Mouse (Mus musculus) retina, postnatal 1 day (tissue): ENCODE measurements around the gene Gm11127.
"Not testable (repeated sequence)": the region's sequence is repeated elsewhere in the genome, so short reads cannot be mapped to it uniquely, and the experiment has no call there.

Experiments used
- DNase-seq: peaks from one replicate; pipeline ENCODE4 v3.0.0-alpha.2; 2012

Gene Gm11127

DNA sequence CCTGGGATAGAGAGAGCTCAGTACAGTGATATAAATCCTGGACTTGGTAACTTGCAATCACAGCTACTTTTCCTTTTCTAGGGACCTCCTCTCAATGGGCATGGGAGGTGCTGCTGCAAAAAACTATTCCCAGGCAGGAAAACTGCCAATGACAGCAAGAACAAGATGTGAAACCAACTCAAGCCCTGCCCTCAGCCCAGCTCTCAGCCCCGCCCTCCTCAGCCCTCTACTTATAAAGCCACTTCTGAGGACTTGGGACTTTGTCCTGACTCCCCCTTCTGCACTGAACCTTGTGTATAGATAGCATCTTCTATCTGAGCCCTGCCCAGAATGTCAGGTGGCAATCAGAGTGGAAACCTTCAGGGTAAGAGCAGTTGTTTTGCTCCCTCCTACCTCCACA, at the start of gene Gm11127:
TSS of gene Gm11127 (minus strand) at position 10 of the 400 bp plus-strand sequence.
- DNase-seq = not testable (repeated sequence)

DNA sequence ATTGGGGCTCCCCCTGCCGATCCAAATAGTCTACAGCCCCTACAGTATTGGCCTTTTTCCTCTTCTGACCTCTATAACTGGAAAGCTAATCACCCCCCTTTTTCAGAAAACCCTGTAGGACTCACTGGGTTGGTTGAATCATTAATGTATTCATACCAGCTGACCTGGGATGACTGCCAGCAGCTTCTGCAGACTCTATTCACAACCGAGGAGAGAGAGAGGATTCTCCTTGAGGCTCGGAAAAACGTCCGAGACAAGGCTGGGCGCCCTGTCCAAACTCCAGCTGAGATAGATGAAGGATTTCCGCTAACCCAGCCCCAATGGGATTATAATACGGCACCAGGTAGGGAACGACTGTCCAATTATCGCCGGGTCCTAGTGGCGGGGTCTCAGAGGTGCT, 43.9 kb upstream of the Gm11127 start:
- DNase-seq = not testable (repeated sequence)

DNA sequence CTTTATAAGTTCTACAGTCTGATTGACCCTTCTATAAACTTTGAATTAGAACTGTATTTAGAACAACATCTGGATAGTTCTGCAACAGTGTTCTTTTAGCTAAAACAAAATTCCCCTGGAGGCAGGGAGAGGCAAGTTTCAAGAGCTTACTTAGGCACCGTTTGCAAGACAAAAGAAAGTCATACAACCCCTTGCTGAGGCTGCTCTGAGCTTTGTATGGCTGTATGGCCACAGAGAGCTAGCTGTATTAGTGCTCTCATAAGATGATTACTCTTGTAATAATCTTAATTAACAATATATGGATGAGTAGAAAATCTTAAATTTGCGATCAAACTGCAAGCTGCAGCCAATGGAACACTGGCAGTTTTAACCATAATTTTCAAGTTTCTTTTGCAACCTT, 41.4 kb upstream of the Gm11127 start:
- not testable (repeated sequence) for DNase-seq

DNA sequence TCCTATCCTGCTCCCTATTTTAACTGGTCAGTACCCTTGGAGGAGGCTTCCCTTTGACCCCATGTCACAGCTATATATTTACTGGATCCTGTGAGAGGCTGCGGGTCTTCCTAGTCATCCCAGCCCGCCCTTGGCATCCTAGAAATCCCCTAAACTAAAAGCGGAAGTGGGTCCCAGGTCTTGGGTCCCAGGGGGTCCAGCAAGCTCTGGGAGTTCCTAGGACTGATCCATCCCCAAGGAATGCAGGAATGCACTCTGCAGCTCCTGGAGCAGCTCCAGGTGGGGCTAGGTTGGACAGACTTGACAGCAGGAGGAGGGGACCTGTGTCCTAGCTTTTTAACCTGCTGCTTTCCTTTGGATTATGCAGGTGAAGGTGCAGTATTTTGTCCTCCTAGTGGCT, 35.8 kb upstream of the Gm11127 start:
- no peak for DNase-seq

DNA sequence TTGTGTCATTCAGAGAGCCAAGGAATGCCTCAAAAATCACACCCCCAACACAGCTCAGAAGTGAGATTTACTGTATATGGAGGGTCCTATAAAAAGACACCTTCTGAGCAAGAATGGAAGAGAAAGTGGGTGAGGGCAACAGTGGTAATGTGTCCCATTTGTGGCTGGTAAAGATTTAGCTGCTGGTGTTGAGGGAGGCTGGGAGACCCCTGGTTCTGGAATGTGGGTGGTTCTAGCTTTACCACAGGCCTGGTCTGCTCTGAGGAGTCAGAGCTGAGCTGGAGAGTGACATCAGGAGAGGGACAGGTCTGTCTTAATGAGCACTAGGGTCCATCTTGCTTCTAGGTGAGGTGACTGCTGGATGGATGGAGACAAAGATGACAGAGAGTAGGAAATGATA, 34.3 kb upstream of the Gm11127 start:
- not testable (repeated sequence) for DNase-seq

DNA sequence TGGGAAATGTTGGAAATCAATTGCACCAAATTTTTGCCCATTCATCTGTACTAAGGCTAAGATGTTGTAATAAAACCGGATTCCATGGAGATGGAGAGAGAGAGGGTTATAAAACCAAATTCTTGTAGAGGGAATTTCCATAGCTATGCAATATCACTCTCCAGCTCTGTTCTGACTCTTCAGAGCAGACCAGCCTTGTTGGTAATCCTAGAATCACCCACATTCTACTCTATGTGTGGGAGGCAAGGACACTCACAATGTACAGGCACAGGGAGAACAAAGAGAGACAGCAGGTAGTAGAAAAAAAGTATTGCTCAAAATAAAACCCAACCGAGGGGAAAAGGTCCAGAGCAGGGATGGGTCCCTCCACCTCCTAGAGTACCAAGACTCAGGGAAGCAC, 33.8 kb upstream of the Gm11127 start:
- not testable (repeated sequence) for DNase-seq

DNA sequence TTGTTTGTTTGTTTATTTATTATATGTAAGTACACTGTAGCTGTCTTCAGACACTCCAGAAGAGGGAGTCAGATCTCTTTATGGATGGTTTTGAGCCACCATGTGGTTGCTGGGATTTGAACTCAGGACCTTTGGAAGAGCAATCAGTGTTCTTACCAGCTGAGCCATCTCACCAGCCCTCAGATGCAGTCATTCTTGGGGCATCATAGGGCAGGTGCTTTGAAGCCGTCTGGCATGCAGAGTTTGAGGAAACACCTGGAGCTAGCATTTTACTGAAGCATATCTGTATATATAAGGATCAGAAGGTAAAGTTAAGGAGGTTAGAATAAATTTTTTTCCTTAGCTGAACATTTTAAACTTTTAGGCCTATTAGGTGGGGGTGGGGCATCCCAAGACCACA, 27.8 kb upstream of the Gm11127 start:
- DNase-seq = not testable (repeated sequence)

DNA sequence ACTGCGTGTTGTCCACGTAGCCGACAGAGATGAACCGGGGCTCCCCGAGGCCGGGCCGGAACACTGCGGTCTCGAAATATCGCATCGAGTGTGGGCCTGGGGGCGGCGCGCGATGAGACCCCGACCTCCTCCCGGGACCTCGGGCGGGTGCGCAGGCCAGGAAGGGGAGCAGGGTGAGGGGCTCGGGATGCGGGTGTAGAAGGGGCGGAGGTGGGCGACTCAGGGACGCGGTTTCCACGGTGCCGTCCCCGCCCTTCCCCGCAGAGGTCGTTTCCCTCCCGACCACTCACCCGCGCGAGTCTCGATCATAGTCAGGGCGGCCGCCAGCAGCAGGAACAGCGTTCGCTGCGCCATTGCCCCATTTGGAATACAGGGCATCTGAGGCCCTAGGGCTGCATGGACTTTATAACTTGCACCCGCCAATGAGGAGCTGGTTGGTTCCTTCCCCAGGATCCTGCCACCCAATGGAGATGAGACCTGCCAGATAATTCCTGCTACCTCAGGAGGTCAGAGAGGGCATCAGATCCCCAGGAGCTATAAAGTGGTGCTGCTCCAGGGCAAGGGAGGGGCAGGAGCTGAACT, 25.8 kb upstream of the Gm11127 start:
- DNase-seq = peak; percentile 35

DNA sequence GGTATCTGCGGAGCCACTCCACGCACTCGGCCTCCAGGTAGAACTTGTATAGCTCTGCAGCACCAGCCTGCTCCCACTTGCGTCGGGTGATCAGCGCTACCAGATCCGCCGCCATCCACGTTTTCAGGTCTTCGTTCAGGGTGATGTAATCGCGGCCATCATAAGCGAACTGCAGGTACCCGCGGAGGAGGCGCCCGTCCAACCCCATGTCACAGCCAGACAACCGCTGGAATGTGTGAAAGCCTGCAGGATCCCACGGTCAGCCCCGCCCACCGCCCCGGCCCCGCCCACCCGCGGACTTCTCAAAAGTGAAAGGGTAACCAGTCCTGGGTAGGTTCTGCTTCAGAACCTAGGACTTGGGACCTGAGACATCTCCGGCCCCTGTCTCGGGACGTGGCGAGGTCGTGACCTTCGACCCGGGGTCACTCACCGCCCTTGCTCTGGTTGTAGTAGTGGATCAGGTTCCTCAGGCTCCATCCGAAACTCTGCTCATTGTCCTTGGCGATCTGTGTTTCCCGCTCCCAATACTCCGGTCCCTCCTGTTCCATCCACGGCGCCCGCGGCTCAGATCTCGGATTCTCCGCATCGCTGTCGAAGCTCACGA, 25.2 kb upstream of the Gm11127 start:
- peak; percentile 59 for DNase-seq

DNA sequence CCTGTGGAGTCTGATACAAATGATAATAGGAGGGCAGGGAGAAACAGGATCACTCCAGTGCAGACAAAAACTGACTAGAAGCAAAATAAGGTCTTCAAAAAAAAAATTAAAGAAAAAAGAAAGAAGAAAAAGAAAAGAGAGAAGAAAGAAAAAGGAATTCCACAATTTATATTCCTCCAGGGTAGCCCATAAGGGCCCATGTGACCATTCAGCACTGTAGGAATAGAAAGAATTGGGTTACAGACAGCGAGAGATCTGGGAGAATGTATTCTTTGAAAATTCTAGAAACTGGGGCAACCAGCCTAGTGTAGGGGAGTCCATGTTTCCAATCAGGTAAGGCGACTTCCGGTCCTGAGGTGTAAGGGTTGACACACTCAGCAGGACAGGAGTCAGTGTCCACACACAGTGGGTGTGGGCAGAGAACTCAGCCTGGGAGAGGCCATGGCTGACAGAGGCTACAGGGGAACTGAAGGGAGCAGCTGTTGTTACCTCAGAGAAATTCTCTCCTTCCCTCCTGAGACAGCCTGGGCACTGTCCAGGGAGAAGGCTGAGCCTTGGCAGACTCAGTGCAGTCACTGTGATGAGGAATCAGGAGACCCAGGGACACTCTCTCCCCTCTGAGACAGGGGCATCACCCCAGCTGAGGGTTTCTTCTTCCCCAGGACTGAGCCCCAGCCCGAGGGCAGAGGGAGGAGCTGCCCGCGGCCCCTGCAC, 24.5 kb upstream of the Gm11127 start:
- not testable (repeated sequence) for DNase-seq

DNA sequence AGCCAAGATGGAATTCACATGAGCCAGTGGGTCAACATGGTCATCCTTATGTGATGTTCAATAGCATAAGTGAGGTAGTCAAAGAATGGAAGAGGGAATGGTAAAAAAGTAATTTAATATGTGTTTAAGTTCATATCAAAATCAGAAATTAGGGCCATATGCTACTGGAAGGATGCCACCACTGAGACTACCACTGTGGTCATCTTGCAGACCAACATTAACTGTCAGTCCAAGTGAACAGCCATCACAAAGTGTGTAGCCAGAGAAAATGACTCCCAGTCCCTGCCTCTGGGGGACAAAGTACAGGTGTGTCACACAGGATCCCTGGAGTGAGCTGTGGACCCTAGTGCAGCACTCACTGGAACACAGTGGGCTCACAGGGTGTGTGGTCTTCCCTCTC, 23.7 kb upstream of the Gm11127 start:
- not testable (repeated sequence) for DNase-seq

DNA sequence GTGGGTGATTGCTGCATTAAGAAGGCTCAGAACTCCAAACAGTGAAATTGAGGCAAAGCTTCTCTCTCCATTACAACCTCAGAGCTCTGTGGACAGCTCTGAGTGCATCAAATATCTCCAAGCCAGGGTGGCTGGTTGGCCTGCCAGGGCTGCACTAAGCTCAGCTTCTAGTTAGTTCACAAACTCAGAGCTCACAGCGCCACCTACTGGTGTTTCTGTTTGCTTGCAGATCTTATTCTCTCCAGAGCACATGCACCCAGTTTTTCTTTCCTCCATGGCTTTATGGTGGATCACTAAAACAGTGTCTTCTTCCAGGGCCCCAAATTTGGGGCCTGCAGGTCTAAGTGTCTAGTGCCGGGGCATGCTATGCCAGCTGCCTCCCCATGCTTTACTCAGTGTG, 2.7 kb upstream of the Gm11127 start:
- DNase-seq = peak; percentile 77

DNA sequence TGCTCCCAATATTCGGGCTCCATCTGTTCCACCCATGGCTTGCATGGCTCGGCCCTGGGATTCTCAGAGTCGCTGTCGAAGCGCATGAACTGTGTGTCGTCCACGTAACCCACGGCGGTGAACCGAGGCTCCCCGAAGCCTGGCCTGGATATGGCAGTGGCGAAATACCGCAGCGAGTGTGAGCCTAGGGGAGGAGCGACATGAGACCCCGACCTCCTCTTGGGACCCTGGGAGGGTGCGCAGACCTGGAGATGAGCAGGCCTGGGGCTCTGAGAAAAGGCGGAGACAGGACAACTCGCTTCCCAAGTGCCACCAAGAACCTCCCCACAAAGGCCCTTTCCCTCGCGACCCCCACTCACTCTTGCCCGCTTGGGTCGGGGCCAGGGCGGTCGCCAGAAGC, 244 bp downstream of the Gm11127 start:
- DNase-seq = not testable (repeated sequence)

DNA sequence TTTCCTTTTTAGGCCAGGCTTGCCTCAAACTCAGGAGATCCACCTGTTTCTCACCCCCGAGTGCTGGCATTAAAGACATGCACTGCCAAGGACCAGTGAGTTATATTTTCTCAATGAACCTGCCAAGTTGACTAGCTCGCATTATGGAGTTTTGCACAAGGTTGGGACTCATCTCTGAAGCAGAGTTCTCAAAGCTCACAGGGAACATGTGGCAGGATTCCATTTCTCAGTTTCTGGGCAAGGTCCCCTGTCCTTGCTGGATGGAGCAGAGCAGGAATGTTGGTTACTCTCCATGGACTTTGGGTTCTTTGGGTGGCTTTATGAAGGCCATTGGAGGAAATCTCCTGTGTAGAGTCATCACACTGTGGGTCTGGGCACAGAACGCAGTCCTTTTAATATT, 14.9 kb downstream of the Gm11127 start:
- no peak for DNase-seq

DNA sequence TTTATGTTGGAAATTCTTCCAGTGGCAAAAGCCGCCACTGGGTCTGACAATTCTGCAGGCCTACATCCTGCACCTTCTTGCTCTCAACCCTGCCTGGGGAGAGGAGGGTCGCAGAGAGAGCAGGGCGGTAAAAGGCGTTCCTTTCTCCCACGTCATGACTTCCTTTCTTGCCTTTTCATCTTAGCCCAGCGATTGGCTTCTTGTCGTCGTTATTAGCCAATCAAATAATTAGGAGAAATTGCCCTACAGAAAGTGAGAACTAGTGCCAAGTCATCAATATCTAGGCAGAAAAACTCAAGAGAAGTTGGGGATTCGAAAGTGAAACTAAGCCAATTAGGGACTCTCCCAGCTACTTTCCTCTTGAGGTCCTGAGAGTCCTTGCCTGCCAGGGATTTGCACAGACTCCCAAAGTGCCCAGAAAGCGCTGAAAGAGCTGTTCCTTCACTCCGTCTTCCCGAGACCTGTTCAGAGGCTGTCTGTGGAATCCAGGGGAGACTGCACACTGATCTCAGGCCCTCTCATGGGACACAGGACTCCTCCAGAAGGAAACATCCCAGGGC, 15.5 kb downstream of the Gm11127 start, which contains the start of the genes H2-T22 and Gm6034:
TSS of gene H2-T22 (minus strand) at position 138 of the 560 bp plus-strand sequence.
TSS of gene Gm6034 (plus strand) at position 352 of the 560 bp plus-strand sequence.
- DNase-seq = peak; percentile 70

DNA sequence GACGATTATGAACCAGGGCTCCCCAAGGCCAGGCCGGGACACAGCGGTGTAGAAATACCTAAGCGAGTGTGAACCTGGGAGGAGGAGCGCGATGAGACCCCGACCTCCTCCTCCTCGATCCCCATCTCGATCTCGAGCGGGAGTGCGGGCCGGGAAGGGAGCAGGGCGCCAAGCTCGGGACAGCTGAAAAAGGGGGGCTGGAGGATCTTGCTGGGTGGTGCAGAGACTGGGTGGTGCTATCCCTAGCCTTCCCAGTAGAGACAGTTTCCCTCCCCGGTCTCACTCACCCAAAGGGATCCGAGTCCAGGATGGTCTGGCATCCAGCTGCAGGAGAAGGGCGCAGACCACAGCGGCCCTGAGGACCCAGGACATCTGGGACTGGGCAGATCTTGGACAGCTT, 16.1 kb downstream of the Gm11127 start:
- DNase-seq = peak; percentile 3

DNA sequence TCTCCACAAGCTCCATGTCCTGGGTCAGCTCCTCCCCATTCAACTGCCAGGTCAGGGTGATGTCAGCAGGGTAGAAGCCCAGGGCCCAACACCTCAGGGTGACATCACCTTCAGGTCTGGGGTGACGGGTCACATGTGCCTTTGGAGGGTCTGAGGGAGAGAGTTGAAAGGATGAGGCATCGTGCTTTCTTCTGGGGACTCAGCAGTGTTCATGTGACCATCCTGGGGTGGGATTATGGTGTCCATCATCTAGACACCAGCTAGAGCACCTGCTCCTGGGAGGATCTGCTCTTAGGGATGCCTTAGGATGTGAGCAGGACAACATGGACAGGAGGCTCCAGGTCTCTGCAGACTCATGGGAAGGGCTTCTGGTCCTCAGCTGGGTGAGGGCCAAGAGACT, 17.6 kb downstream of the Gm11127 start:
- DNase-seq = not testable (repeated sequence)

DNA sequence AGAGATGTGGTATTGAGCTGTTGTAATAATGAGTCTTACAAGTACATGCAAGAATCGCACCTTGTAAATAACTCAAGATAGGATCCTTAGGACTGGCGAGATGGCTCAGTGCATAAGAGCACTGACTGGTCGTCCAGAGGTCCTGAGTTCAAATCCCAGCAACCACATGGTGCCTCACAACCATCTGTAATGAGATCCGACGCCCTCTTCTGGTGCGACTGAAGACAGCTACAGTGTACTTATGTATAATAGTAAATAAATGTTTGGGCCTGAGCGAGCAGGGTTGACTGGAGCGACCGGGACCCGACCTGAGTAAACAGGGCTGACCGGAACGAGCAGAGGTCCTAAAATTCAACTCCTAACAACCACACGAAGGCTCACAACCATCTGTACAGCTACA, 22.0 kb downstream of the Gm11127 start:
- DNase-seq = not testable (repeated sequence)

DNA sequence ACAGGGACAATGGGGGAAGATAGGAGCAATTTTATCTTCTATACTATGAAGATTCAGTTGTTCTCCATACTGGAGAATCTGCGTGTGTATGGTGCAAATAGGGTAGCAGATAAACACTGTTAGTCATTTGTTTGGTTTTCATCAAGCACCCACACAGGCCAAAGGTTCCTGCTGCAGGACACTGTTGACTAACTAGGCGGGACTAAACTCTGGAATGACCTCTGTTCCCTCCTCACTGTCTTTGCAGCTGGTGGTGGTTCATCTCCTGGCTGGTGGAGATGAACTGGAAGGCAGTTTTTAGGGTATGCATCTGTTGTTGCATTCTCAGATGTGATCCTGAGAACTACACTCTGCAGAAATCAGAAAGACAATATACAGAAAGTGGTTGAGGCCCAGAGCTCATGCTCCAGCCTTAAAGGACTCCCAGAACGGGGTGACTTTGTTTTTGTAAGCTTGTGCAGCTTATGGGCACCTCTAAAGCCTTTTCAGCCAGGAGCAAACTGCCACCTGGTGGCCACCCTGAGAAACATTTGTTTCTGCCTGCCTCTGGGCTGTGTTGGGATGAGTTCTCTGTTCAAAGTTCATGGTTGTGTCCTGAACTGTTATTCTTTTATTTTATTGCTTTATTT, 23.0 kb downstream of the Gm11127 start:
- DNase-seq = peak; percentile 46

DNA sequence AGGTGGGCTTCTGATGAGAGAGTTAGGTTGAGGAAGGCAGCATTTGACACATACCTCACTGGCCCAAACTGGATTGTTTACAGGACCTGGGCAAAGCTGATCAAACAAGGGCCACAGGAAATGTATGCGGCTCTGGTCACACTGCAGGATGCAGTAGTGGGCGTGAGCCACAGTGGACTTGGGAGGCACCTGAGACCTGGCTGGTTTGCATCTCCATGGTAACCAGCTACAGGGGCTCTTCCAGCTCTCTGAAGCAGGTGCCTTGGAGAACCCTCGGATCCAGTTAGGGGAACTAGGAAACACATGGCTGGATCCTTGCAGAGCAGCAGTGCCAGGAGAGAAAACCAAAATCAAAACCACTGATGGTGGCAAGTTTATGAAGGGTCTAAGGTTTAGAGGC, 23.6 kb downstream of the Gm11127 start:
- not testable (repeated sequence) for DNase-seq

DNA sequence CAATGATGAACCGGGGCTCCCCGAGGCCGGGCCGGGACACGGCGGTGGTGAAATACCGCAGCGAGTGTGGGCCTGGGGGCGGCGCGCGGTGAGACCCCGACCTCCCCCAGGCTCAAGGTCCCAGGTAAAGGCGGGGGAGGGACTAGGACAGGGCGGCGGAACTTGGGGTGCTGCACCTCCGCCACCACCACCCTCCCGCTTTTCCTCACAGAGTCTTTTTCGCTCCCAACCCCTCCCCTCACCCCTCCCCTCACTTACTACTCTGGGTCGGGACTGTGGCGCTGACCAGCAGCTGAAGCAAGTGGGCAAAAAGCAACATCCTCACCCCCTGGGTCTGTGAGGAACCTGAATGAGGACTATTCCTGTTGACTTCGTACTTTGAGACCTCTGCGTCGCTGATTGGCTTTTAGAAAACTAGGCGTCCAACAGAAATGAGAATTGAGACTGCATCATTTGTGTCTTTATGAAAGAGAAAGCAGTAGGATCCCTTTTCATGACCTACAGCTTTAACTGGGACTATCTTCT, 25.8 kb downstream of the Gm11127 start, which contains the start of gene H2-T23:
TSS of gene H2-T23 (minus strand) at position 505 of the 525 bp plus-strand sequence.
- peak; percentile 57 for DNase-seq

DNA sequence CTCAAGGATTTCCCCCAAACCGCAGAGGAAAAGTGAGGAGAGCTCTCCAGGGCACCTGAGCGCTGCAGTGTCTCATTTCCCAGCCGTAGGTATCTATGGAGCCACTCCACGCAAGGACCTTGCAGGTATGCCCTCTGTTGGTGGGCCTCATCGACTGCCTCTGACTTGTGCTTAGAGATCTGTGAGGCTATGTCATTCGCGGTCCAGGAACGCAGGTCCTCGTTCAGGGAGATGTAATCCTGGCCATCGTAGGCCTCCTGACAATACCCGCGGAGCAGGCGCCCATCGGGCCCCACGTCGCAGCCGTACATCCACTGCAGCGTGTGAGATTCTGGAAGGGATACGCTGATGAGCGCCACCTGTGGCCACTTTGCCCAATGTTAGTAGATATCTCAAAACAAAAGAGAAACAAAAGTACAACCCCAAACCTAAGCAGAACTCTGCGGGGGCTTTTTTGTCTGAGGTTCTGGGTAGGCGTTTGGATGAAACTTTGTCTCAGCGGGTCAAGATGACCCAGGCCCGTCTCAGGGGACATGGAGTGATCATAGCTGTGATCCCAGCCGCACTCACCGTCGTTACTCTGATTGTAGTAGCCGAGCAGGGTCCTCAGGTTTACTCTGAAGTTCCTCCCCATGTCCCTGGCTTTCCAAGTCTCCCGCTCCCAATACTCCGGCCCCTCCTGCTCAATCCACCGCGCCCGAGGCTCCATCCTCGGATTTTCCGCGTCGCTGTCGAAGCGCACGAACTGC, 26.4 kb downstream of the Gm11127 start:
- DNase-seq = peak; percentile 55
